Mouse (Mus musculus): ENCODE measurements around the gene Creg1.

GRCm38 (mm10) chr1:165731553-165731952, 32.0 kb upstream of the Creg1 start:
- TF ChIP-seq CTCF (IDR thresholded peaks at IDR 0.05; ENCODE audit: insufficient read depth, low read depth, low read length) (no peak), POLR2A (IDR thresholded peaks at IDR 0.05; ENCODE audit: insufficient read depth, low read depth, low read length) (no peak)
